Mouse (Mus musculus): ENCODE results near the gene Prps1l1. TPM values are rescaled to one million over a fixed set of nuclear protein-coding genes. Genes with fewer than 3 reads are reported as not detected.

Gene Prps1l1
- polyA plus RNA-seq, 1 experiment from 2014 or later: not detected

Other genes starting within 250 kb of the Prps1l1 start
- gene Hdac9, start 67.7 kb upstream of the Prps1l1 start, polyA plus RNA-seq (2016; fragmentation: Nextera tagmentation; extraction: Ambion mirVana): 9.0 and 9.1 TPM in 2 replicates
- gene Snx13, start 62.4 kb downstream of the Prps1l1 start, polyA plus RNA-seq (2016; fragmentation: Nextera tagmentation; extraction: Ambion mirVana): 24.7 and 28.2 TPM in 2 replicates